Mouse (Mus musculus): Measurements from ENCODE around the gene Anapc11. TPM values are rescaled to one million over a fixed set of nuclear protein-coding genes. Genes with fewer than 3 reads are reported as not detected.

Gene Anapc11
- polyA plus RNA-seq, 1 experiment from 2014 or later = 210 TPM

DNA sequence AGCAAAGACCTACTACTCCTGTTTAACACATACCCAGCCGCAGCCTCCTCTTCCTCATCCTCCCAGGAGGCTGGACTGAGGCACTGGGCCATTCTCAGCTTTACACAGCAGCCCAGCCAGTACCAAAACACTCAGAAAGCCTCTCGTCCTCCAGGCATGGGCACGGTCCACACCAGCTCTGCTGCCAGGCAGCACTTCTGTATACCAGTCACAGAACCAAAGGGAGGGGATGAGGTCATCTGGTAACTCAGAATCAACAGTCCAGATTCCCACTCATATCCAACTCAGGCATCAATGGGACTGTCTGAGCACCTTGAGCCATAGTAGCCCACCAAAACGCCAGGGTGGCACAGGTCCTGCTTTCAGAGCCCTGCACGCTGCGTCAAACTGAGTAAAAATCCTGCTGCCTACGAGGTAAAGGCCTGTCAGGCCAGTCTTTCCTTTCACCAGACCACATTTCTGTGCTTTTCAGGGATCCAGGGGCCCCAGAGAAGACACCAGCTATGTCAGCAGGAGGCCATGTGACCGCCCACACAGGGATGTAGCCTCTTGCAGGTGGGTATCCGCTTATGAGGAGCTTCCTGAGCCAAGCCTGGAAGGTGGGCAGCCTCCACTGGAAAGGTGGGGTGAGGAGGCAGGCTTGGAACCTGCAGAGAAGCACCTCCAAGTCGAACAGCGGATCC is 28.7 kb downstream of the Anapc11 start:
- no peak overlapping the region for H3K27ac ChIP-seq (replicated peaks; ENCODE audit: low read depth, low read length)
- 93% methylated on average over 11 of the region's 11 CpGs for WGBS
- no peaks in the 10 kb centered on the region for H3K9me3 ChIP-seq (ENCODE audit: control insufficient read depth, low read length)
- H3K27me3 ChIP-seq (ENCODE audit: control insufficient read depth, insufficient read depth, low read length) = no peaks in the 10 kb centered on the region
- peaks cover 19% of the 10 kb centered on the region for H3K4me1 ChIP-seq (ENCODE audit: control insufficient read depth, insufficient read depth, low read length)
- no peak overlapping the region for H3K4me3 ChIP-seq (replicated peaks; ENCODE audit: low read depth, low read length)
- ATAC-seq (ENCODE audit: low FRiP score, low TSS enrichment) (no peak), DNase-seq (no peak)
- H3K4me2 ChIP-seq (ENCODE audit: low read length) = no peak overlapping the region
- H3K36me3 ChIP-seq (ENCODE audit: control insufficient read depth, insufficient read depth, low read length) = peaks cover 41% of the 10 kb centered on the region
- no peak overlapping the region for H3K9ac ChIP-seq (replicated peaks; ENCODE audit: low read length)

GRCm38 (mm10) chr11:120627468-120628300 is 29.5 kb downstream of the Anapc11 start:
- Histone ChIP-seq H3K4me1 (ENCODE audit: control insufficient read depth, insufficient read depth, low read length) (peaks cover 24% of the 10 kb centered on the region), H3K27ac (replicated peaks; ENCODE audit: low read depth, low read length) (no peak overlapping the region), H3K4me3 (replicated peaks; ENCODE audit: low read depth, low read length) (no peak overlapping the region), H3K9ac (replicated peaks; ENCODE audit: low read length) (no peak overlapping the region), H3K4me2 (ENCODE audit: low read length) (no peak overlapping the region), H3K36me3 (ENCODE audit: control insufficient read depth, insufficient read depth, low read length) (peaks cover 33% of the 10 kb centered on the region), H3K27me3 (ENCODE audit: control insufficient read depth, insufficient read depth, low read length) (no peaks in the 10 kb centered on the region), H3K9me3 (ENCODE audit: control insufficient read depth, low read length) (no peaks in the 10 kb centered on the region)
- 81% methylated on average over 22 of the region's 22 CpGs for WGBS
- DNase-seq = no peak
- no peak for ATAC-seq (ENCODE audit: low FRiP score, low TSS enrichment)

- Histone ChIP-seq H3K4me3 (replicated peaks; ENCODE audit: low read depth, low read length) (no peak overlapping the region), H3K4me1 (ENCODE audit: control insufficient read depth, insufficient read depth, low read length) (peaks cover 24% of the 10 kb centered on the region), H3K9ac (replicated peaks; ENCODE audit: low read length) (no peak overlapping the region), H3K4me2 (ENCODE audit: low read length) (no peak overlapping the region), H3K36me3 (ENCODE audit: control insufficient read depth, insufficient read depth, low read length) (peaks cover 28% of the 10 kb centered on the region), H3K27ac (replicated peaks; ENCODE audit: low read depth, low read length) (no peak overlapping the region), H3K27me3 (ENCODE audit: control insufficient read depth, insufficient read depth, low read length) (no peaks in the 10 kb centered on the region), H3K9me3 (ENCODE audit: control insufficient read depth, low read length) (no peaks in the 10 kb centered on the region)
- ATAC-seq (ENCODE audit: low FRiP score, low TSS enrichment) (no peak), DNase-seq (no peak)
- WGBS = 95% methylated on average over 23 of the region's 23 CpGs
Observed at GRCm38 (mm10) chr11:120628601-120629340, 30.6 kb downstream of the Anapc11 start.

- H3K4me1 ChIP-seq (ENCODE audit: control insufficient read depth, insufficient read depth, low read length) = peaks cover 18% of the 10 kb centered on the region
- no peak for DNase-seq
- no peak overlapping the region for H3K27ac ChIP-seq (replicated peaks; ENCODE audit: low read depth, low read length)
- WGBS = 64% methylated on average over 23 of the region's 23 CpGs
- no peak overlapping the region for H3K4me3 ChIP-seq (replicated peaks; ENCODE audit: low read depth, low read length)
- H3K4me2 ChIP-seq (ENCODE audit: low read length) = no peak overlapping the region
- H3K9ac ChIP-seq (replicated peaks; ENCODE audit: low read length) = no peak overlapping the region
- no peak for ATAC-seq (ENCODE audit: low FRiP score, low TSS enrichment)
- no peaks in the 10 kb centered on the region for H3K27me3 ChIP-seq (ENCODE audit: control insufficient read depth, insufficient read depth, low read length)
- no peaks in the 10 kb centered on the region for H3K9me3 ChIP-seq (ENCODE audit: control insufficient read depth, low read length)
- peaks cover 28% of the 10 kb centered on the region for H3K36me3 ChIP-seq (ENCODE audit: control insufficient read depth, insufficient read depth, low read length)
Observed at GRCm38 (mm10) chr11:120629341-120629730, 31.1 kb downstream of the Anapc11 start.

GRCm38 (mm10) chr11:120629911-120630310 is 31.7 kb downstream of the Anapc11 start:
- H3K36me3 ChIP-seq (ENCODE audit: control insufficient read depth, insufficient read depth, low read length) = peaks cover 28% of the 10 kb centered on the region
- no peak for ATAC-seq (ENCODE audit: low FRiP score, low TSS enrichment)
- H3K27ac ChIP-seq (replicated peaks; ENCODE audit: low read depth, low read length) = no peak overlapping the region
- WGBS = 27% methylated on average over 7 of the region's 7 CpGs
- H3K4me1 ChIP-seq (ENCODE audit: control insufficient read depth, insufficient read depth, low read length) = peaks cover 17% of the 10 kb centered on the region
- no peak for DNase-seq
- peak overlapping the region; percentile 22; the same call in 1 of the 2 replicates for H3K9ac ChIP-seq (replicated peaks; ENCODE audit: low read length)
- no peak overlapping the region; the same call in 1 of the 2 replicates for H3K4me3 ChIP-seq (replicated peaks; ENCODE audit: low read depth, low read length)
- no peak overlapping the region for H3K4me2 ChIP-seq (ENCODE audit: low read length)
- no peaks in the 10 kb centered on the region for H3K27me3 ChIP-seq (ENCODE audit: control insufficient read depth, insufficient read depth, low read length)
- H3K9me3 ChIP-seq (ENCODE audit: control insufficient read depth, low read length) = no peaks in the 10 kb centered on the region

GRCm38 (mm10) chr11:120630401-120630871 is 32.2 kb downstream of the Anapc11 start:
- peaks cover 13% of the 10 kb centered on the region for H3K4me1 ChIP-seq (ENCODE audit: control insufficient read depth, insufficient read depth, low read length)
- no peak for DNase-seq
- H3K27me3 ChIP-seq (ENCODE audit: control insufficient read depth, insufficient read depth, low read length) = no peaks in the 10 kb centered on the region
- H3K36me3 ChIP-seq (ENCODE audit: control insufficient read depth, insufficient read depth, low read length) = peaks cover 28% of the 10 kb centered on the region
- H3K4me3 ChIP-seq (replicated peaks; ENCODE audit: low read depth, low read length) = no peak overlapping the region
- no peak overlapping the region for H3K4me2 ChIP-seq (ENCODE audit: low read length)
- H3K9me3 ChIP-seq (ENCODE audit: control insufficient read depth, low read length) = no peaks in the 10 kb centered on the region
- no peak overlapping the region for H3K27ac ChIP-seq (replicated peaks; ENCODE audit: low read depth, low read length)
- H3K9ac ChIP-seq (replicated peaks; ENCODE audit: low read length) = peak overlapping the region; percentile 22; the same call in 1 of the 2 replicates
- ATAC-seq (ENCODE audit: low FRiP score, low TSS enrichment) = no peak
- 29% methylated on average over 5 of the region's 5 CpGs for WGBS

GRCm38 (mm10) chr11:120630881-120631725 is 32.9 kb downstream of the Anapc11 start:
- ATAC-seq (ENCODE audit: low FRiP score, low TSS enrichment) = no peak
- no peak for DNase-seq
- peaks cover 11% of the 10 kb centered on the region for H3K4me1 ChIP-seq (ENCODE audit: control insufficient read depth, insufficient read depth, low read length)
- no peaks in the 10 kb centered on the region for H3K27me3 ChIP-seq (ENCODE audit: control insufficient read depth, insufficient read depth, low read length)
- H3K36me3 ChIP-seq (ENCODE audit: control insufficient read depth, insufficient read depth, low read length) = peaks cover 28% of the 10 kb centered on the region
- WGBS = 38% methylated on average over 7 of the region's 7 CpGs
- peak overlapping the region; percentile 90; the same call in 1 of the 2 replicates for H3K4me2 ChIP-seq (ENCODE audit: low read length)
- peak overlapping the region; percentile 87; the same call in 1 of the 2 replicates for H3K4me3 ChIP-seq (replicated peaks; ENCODE audit: low read depth, low read length)
- H3K9ac ChIP-seq (replicated peaks; ENCODE audit: low read length) = peak overlapping the region; percentile 23; the same call in 1 of the 2 replicates
- no peaks in the 10 kb centered on the region for H3K9me3 ChIP-seq (ENCODE audit: control insufficient read depth, low read length)
- no peak overlapping the region for H3K27ac ChIP-seq (replicated peaks; ENCODE audit: low read depth, low read length)
